Mouse (Mus musculus) liver, adult 2 months (tissue): ENCODE results near the gene Trhde. TPM values are rescaled to one million over a fixed set of nuclear protein-coding genes. Genes with fewer than 3 reads are reported as not detected.

Source experiments
- DNase-seq: peaks from one replicate; pipeline ENCODE4 v3.0.0-alpha.2; 2011; ENCODE audit warnings: low read depth, low spot score; ENCODE audit errors: extremely low read depth
- H3K27ac ChIP-seq: fragments of 200-500 bp; replicated peaks from 2 replicates; pipeline ENCODE4 v1.5.1; 2012; ENCODE audit warnings: low read depth, mild to moderate bottlenecking, control low read depth, inconsistent platforms, low read length; ENCODE audit not compliant: insufficient read depth
- H3K27me3 ChIP-seq: fragments of 200-500 bp; 2 replicates; pipeline ENCODE4 v1.6.1; 2012; ENCODE audit warnings: mild to moderate bottlenecking, moderate library complexity, low read length, inconsistent platforms; ENCODE audit not compliant: control insufficient read depth, insufficient read depth
- H3K36me3 ChIP-seq: fragments of 200-500 bp; 2 replicates; pipeline ENCODE4 v1.6.1; 2012; ENCODE audit warnings: low read length, inconsistent platforms; ENCODE audit not compliant: control insufficient read depth, insufficient read depth
- H3K4me1 ChIP-seq: fragments of 200-500 bp; 2 replicates; pipeline ENCODE4 v1.6.1; 2011; ENCODE audit warnings: low read length; ENCODE audit not compliant: control insufficient read depth, insufficient read depth
- H3K4me3 ChIP-seq: fragments of 200-500 bp; 2 replicates; pipeline ENCODE4 v1.5.1; 2011; ENCODE audit warnings: low read depth, mild to moderate bottlenecking, control low read depth, low read length, moderate library complexity; ENCODE audit not compliant: insufficient read depth
- H3K79me2 ChIP-seq: fragments of 200-500 bp; 2 replicates; pipeline ENCODE4 v1.6.1; 2012; ENCODE audit warnings: inconsistent platforms, mild to moderate bottlenecking, low read length, moderate library complexity; ENCODE audit not compliant: control insufficient read depth, insufficient read depth
- H3K9ac ChIP-seq: fragments of 200-500 bp; 2 replicates; pipeline ENCODE4 v1.6.1; 2012; ENCODE audit warnings: low read depth, mild to moderate bottlenecking, control low read depth, inconsistent platforms, low read length
- CTCF ChIP-seq: fragments of 200-500 bp; IDR thresholded peaks from 2 replicates; pipeline ENCODE4 v1.5.1; 2011; ENCODE audit warnings: low read depth, low read length, control low read depth
- POLR2A ChIP-seq: fragments of 200-500 bp; IDR thresholded peaks from 2 replicates; pipeline ENCODE4 v1.6.1; 2011; ENCODE audit warnings: low read length, control low read depth; ENCODE audit not compliant: insufficient read depth; ENCODE audit errors: extremely low read depth
- WGBS: fragments of 180-500 bp; shearing (Covaris S2); methylation state at CpG from one replicate; pipeline ENCODE4 v1.1.7; 2018; 5-methylcytosine and 5-hydroxymethylcytosine counted together
- polyA plus RNA-seq: library from polyadenylated mRNA; depleted of rRNA; stranded (reverse); fragments of >200 nt; gene quantifications from 2 replicates; pipeline ENCODE4 v1.2.3, GENCODE M21; 2012
- total RNA-seq: library from RNA; depleted of rRNA; stranded (reverse); fragments of >200 nt; gene quantifications from 2 replicates; pipeline ENCODE4 v1.2.3, GENCODE M21; 2014

The Trhde gene
- total and polyA plus RNA-seq, 2 experiments = 0.09 to 1.8 TPM

GRCm38 (mm10) chr10:114797664-114798063 lies 4.4 kb downstream of the Trhde start:
- peaks cover 11% of the 10 kb centered on the region for H3K27me3 ChIP-seq
- no peak overlapping the region for H3K9ac ChIP-seq
- H3K4me3 ChIP-seq = no peak overlapping the region
- H3K36me3 ChIP-seq = no peaks in the 10 kb centered on the region
- no peak overlapping the region for H3K27ac ChIP-seq
- 27% methylated on average over 1 of the region's 1 CpGs for WGBS
- H3K79me2 ChIP-seq = no peaks in the 10 kb centered on the region
- DNase-seq = peak; percentile 87
- TF ChIP-seq CTCF = no peak
- no peaks in the 10 kb centered on the region; the same call in 1 of the 2 replicates for H3K4me1 ChIP-seq

GRCm38 (mm10) chr10:114796872-114797271 lies 5.2 kb downstream of the Trhde start:
- Histone ChIP-seq H3K27me3 (peaks cover 10% of the 10 kb centered on the region), H3K36me3 (no peaks in the 10 kb centered on the region), H3K79me2 (no peaks in the 10 kb centered on the region), H3K27ac (no peak overlapping the region), H3K9ac (no peak overlapping the region), H3K4me1 (no peaks in the 10 kb centered on the region; the same call in 1 of the 2 replicates), H3K4me3 (no peak overlapping the region)
- no peak for DNase-seq
- whole genome bisulfite sequencing = 73% methylated on average over 5 of the region's 5 CpGs
- TF ChIP-seq CTCF = no peak
- TF ChIP-seq POLR2A = no peak

GRCm38 (mm10) chr10:114794214-114794613 lies 7.9 kb downstream of the Trhde start:
- Histone ChIP-seq H3K4me1 (no peaks in the 10 kb centered on the region; the same call in 1 of the 2 replicates), H3K27ac (no peak overlapping the region), H3K79me2 (no peaks in the 10 kb centered on the region), H3K9ac (no peak overlapping the region), H3K4me3 (no peak overlapping the region), H3K36me3 (no peaks in the 10 kb centered on the region), H3K27me3 (no peaks in the 10 kb centered on the region)
- DNase-seq = no peak
- 58% methylated on average over 6 of the region's 6 CpGs for WGBS
- TF ChIP-seq POLR2A = no peak
- TF ChIP-seq CTCF = no peak

GRCm38 (mm10) chr10:114765914-114766313 lies 36.2 kb downstream of the Trhde start:
- Histone ChIP-seq H3K36me3 (no peaks in the 10 kb centered on the region), H3K79me2 (no peaks in the 10 kb centered on the region), H3K4me1 (no peaks in the 10 kb centered on the region), H3K27me3 (no peaks in the 10 kb centered on the region), H3K9ac (no peak overlapping the region), H3K27ac (no peak overlapping the region), H3K4me3 (no peak overlapping the region)
- no peak for TF ChIP-seq POLR2A
- TF ChIP-seq CTCF = no peak
- WGBS = 62% methylated on average over 4 of the region's 4 CpGs
- peak; percentile 58 for DNase-seq

- H3K27me3 ChIP-seq = no peaks in the 10 kb centered on the region
- WGBS = 82% methylated on average over 7 of the region's 7 CpGs
- no peaks in the 10 kb centered on the region for H3K4me1 ChIP-seq
- no peak overlapping the region for H3K9ac ChIP-seq
- no peak overlapping the region for H3K27ac ChIP-seq
- TF ChIP-seq POLR2A (no peak), CTCF (no peak)
- DNase-seq = no peak
- no peak overlapping the region for H3K4me3 ChIP-seq
- no peaks in the 10 kb centered on the region for H3K79me2 ChIP-seq
- H3K36me3 ChIP-seq = no peaks in the 10 kb centered on the region
Measured at GRCm38 (mm10) chr10:114762125-114762524, 40.0 kb downstream of the Trhde start.

GRCm38 (mm10) chr10:114759240-114759639 lies 42.9 kb downstream of the Trhde start:
- no peak for DNase-seq
- H3K4me1 ChIP-seq = no peaks in the 10 kb centered on the region
- no peaks in the 10 kb centered on the region for H3K27me3 ChIP-seq
- H3K27ac ChIP-seq = no peak overlapping the region
- no peak overlapping the region for H3K9ac ChIP-seq
- 65% methylated on average over 3 of the region's 3 CpGs for WGBS
- TF ChIP-seq POLR2A (no peak), CTCF (no peak)
- no peak overlapping the region for H3K4me3 ChIP-seq
- H3K79me2 ChIP-seq = no peaks in the 10 kb centered on the region
- no peaks in the 10 kb centered on the region for H3K36me3 ChIP-seq
